Mouse (Mus musculus) MEL (cell line): Measurements from ENCODE around the gene Gm17490. TPM values are rescaled to one million over a fixed set of nuclear protein-coding genes. Genes with fewer than 3 reads are reported as not detected.

Source experiments
- DNase-seq: peaks from one replicate; pipeline ENCODE4 v3.0.0; 2011; ENCODE audit warnings: low read depth, low spot score
- H3K27ac ChIP-seq: 2 replicates; pipeline ENCODE4 v1.5.1; 2012; ENCODE audit warnings: low read depth, mild to moderate bottlenecking, control low read depth, low read length, moderate library complexity; ENCODE audit not compliant: control insufficient read depth
- H3K27me3 ChIP-seq, 2 experiments: fragments of 150-350 bp in 1 of 2; sonication (generic) in 1 of 2; 2 replicates each; pipeline ENCODE4 v1.6.1; 2012; ENCODE audit warnings: low read length in 2 of 2, mild to moderate bottlenecking in 2 of 2, improper control_type of control experiment in 1 of 2, moderate library complexity in 1 of 2; ENCODE audit not compliant: insufficient read depth in 2 of 2, control insufficient read depth in 1 of 2
- H3K36me3 ChIP-seq, 2 experiments: 2 replicates each; pipeline ENCODE4 v1.6.1; 2012 to 2014; ENCODE audit warnings: low read length in 2 of 2, improper control_type of control experiment in 1 of 2, inconsistent platforms in 1 of 2, mild to moderate bottlenecking in 1 of 2; ENCODE audit not compliant: insufficient read depth in 2 of 2, control insufficient read depth in 1 of 2
- H3K4me1 ChIP-seq, 2 experiments: fragments of 150-350 bp in 1 of 2; sonication (generic) in 1 of 2; 2 replicates each; pipeline ENCODE4 v1.6.1; 2012; ENCODE audit warnings: low read length in 2 of 2, improper control_type of control experiment in 1 of 2, mild to moderate bottlenecking in 1 of 2; ENCODE audit not compliant: insufficient read depth in 2 of 2, control insufficient read depth in 1 of 2
- H3K4me3 ChIP-seq, 2 experiments: fragments of 150-350 bp in 1 of 2; sonication (generic) in 1 of 2; 2 replicates each; pipeline ENCODE4 v1.5.1; 2012; ENCODE audit warnings: low read depth in 2 of 2, low read length in 2 of 2, mild to moderate bottlenecking in 2 of 2, moderate library complexity in 2 of 2, control low read depth in 1 of 2, improper control_type of control experiment in 1 of 2; ENCODE audit not compliant: control insufficient read depth in 1 of 2, insufficient read depth in 1 of 2
- H3K79me2 ChIP-seq: 2 replicates; pipeline ENCODE4 v1.6.1; 2012; ENCODE audit warnings: mild to moderate bottlenecking, low read length, moderate library complexity; ENCODE audit not compliant: control insufficient read depth, poor library complexity, insufficient read depth
- H3K9ac ChIP-seq: 2 replicates; pipeline ENCODE4 v1.6.1; 2012; ENCODE audit warnings: low read depth, mild to moderate bottlenecking, control low read depth, low read length, moderate library complexity; ENCODE audit not compliant: control insufficient read depth, poor library complexity, severe bottlenecking
- H3K9me3 ChIP-seq: fragments of 150-350 bp; sonication (generic); replicated peaks from 2 replicates; pipeline ENCODE4 v1.6.1; 2012; ENCODE audit warnings: mild to moderate bottlenecking, low read length, improper control_type of control experiment, moderate library complexity; ENCODE audit not compliant: insufficient read depth
- BHLHE40 ChIP-seq: IDR thresholded peaks from 2 replicates; pipeline ENCODE4 v1.6.1; 2012; ENCODE audit warnings: low read depth, mild to moderate bottlenecking, inconsistent platforms, low read length, improper control_type of control experiment, borderline replicate concordance
- CHD1 ChIP-seq: IDR thresholded peaks from 2 replicates; pipeline ENCODE4 v1.6.1; 2012; ENCODE audit warnings: low read depth, mild to moderate bottlenecking, inconsistent platforms, low read length, improper control_type of control experiment
- CHD2 ChIP-seq: IDR thresholded peaks from 2 replicates; pipeline ENCODE4 v1.6.1; 2011; ENCODE audit warnings: low read length, improper control_type of control experiment
- CTCF ChIP-seq, 3 experiments: IDR thresholded peaks in 2 of 3; conservative IDR thresholded peaks in 1 of 3; 2 replicates each; pipeline ENCODE4 v1.5.1; 2011 to 2012; ENCODE audit warnings: low read length in 3 of 3, low read depth in 2 of 3, mild to moderate bottlenecking in 2 of 3, improper control_type of control experiment in 1 of 3, inconsistent platforms in 1 of 3, mixed read lengths in 1 of 3, moderate library complexity in 1 of 3; ENCODE audit not compliant: control insufficient read depth in 1 of 3, insufficient read depth in 1 of 3, poor library complexity in 1 of 3, severe bottlenecking in 1 of 3
- E2F4 ChIP-seq: IDR thresholded peaks from 2 replicates; pipeline ENCODE4 v1.6.1; 2011; ENCODE audit warnings: low read depth, low read length, improper control_type of control experiment, borderline replicate concordance
- ELF1 ChIP-seq: IDR thresholded peaks from 2 replicates; pipeline ENCODE4 v1.6.1; 2014; ENCODE audit warnings: low read depth, mild to moderate bottlenecking, inconsistent platforms, low read length, improper control_type of control experiment, moderate library complexity
- ETS1 ChIP-seq: IDR thresholded peaks from 2 replicates; pipeline ENCODE4 v1.6.1; 2012; ENCODE audit warnings: low read depth, mild to moderate bottlenecking, inconsistent platforms, low read length, improper control_type of control experiment, moderate library complexity
- GABPA ChIP-seq: IDR thresholded peaks from 2 replicates; pipeline ENCODE4 v1.6.1; 2012; ENCODE audit warnings: low read depth, mild to moderate bottlenecking, inconsistent platforms, low read length, improper control_type of control experiment, moderate library complexity
- GATA1 ChIP-seq: IDR thresholded peaks from 2 replicates; pipeline ENCODE4 v1.6.1; 2011; ENCODE audit warnings: low read depth, low read length, improper control_type of control experiment
- KAT2A ChIP-seq: conservative IDR thresholded peaks from 2 replicates; pipeline ENCODE4 v1.6.1; 2012; ENCODE audit warnings: low read depth, low read length, improper control_type of control experiment, inconsistent platforms
- MAFK ChIP-seq: IDR thresholded peaks from 2 replicates; pipeline ENCODE4 v1.6.1; 2011; ENCODE audit warnings: low read depth, mild to moderate bottlenecking, low read length, improper control_type of control experiment, borderline replicate concordance
- MAX ChIP-seq: IDR thresholded peaks from 2 replicates; pipeline ENCODE4 v1.6.1; 2011; ENCODE audit warnings: low read length, improper control_type of control experiment
- MAZ ChIP-seq: IDR thresholded peaks from 2 replicates; pipeline ENCODE4 v1.6.1; 2012; ENCODE audit warnings: low read depth, mild to moderate bottlenecking, inconsistent platforms, low read length, improper control_type of control experiment
- MYB ChIP-seq: IDR thresholded peaks from 2 replicates; pipeline ENCODE4 v1.6.1; 2011; ENCODE audit warnings: mild to moderate bottlenecking, low read depth, low read length, improper control_type of control experiment
- MYC ChIP-seq: IDR thresholded peaks from 2 replicates; pipeline ENCODE4 v1.6.1; 2011; ENCODE audit warnings: low read depth, mild to moderate bottlenecking, low read length, improper control_type of control experiment, moderate library complexity
- NELFE ChIP-seq: IDR thresholded peaks from 2 replicates; pipeline ENCODE4 v1.6.1; 2011; ENCODE audit warnings: low read depth, low read length, improper control_type of control experiment
- NRF1 ChIP-seq: IDR thresholded peaks from 2 replicates; pipeline ENCODE4 v1.6.1; 2014; ENCODE audit warnings: low read depth, mild to moderate bottlenecking, inconsistent platforms, low read length, improper control_type of control experiment, moderate library complexity; ENCODE audit not compliant: poor library complexity, insufficient read depth, severe bottlenecking
- POLR2AphosphoS5 ChIP-seq: IDR thresholded peaks from 2 replicates; pipeline ENCODE4 v1.6.1; 2012; ENCODE audit warnings: low read depth, borderline replicate concordance, mild to moderate bottlenecking, inconsistent platforms, low read length, moderate library complexity, mixed read lengths
- RCOR1 ChIP-seq: IDR thresholded peaks from 2 replicates; pipeline ENCODE4 v1.6.1; 2012; ENCODE audit warnings: low read depth, mild to moderate bottlenecking, inconsistent platforms, low read length, improper control_type of control experiment
- SMC3 ChIP-seq: IDR thresholded peaks from 2 replicates; pipeline ENCODE4 v1.6.1; 2011; ENCODE audit warnings: low read depth, low read length, improper control_type of control experiment
- TAL1 ChIP-seq: IDR thresholded peaks from 2 replicates; pipeline ENCODE4 v1.6.1; 2012; ENCODE audit warnings: mild to moderate bottlenecking, inconsistent platforms, low read length, moderate library complexity, mixed read lengths
- TBP ChIP-seq: IDR thresholded peaks from 2 replicates; pipeline ENCODE4 v1.8.0; 2011; ENCODE audit warnings: low read depth, low read length, improper control_type of control experiment
- TCF12 ChIP-seq: IDR thresholded peaks from 2 replicates; pipeline ENCODE4 v1.6.1; 2014; ENCODE audit warnings: low read depth, mild to moderate bottlenecking, inconsistent platforms, low read length, improper control_type of control experiment, moderate library complexity
- UBTF ChIP-seq: IDR thresholded peaks from 2 replicates; pipeline ENCODE4 v1.6.1; 2012; ENCODE audit warnings: low read depth, mild to moderate bottlenecking, inconsistent platforms, low read length, improper control_type of control experiment, moderate library complexity, borderline replicate concordance; ENCODE audit not compliant: insufficient read depth
- USF1 ChIP-seq: IDR thresholded peaks from 2 replicates; pipeline ENCODE4 v1.6.1; 2014; ENCODE audit warnings: low read depth, mild to moderate bottlenecking, inconsistent platforms, low read length, improper control_type of control experiment, moderate library complexity
- USF2 ChIP-seq, 2 experiments: IDR thresholded peaks; 2 replicates each; pipeline ENCODE4 v1.6.1; 2011 to 2012; ENCODE audit warnings: improper control_type of control experiment in 2 of 2, low read length in 2 of 2, borderline replicate concordance in 1 of 2, inconsistent platforms in 1 of 2, low read depth in 1 of 2, mild to moderate bottlenecking in 1 of 2; ENCODE audit not compliant: insufficient read depth in 1 of 2
- ZKSCAN1 ChIP-seq: IDR thresholded peaks from 2 replicates; pipeline ENCODE4 v1.6.1; 2012; ENCODE audit warnings: low read depth, mild to moderate bottlenecking, inconsistent platforms, low read length, improper control_type of control experiment, moderate library complexity
- ZMIZ1 ChIP-seq: IDR thresholded peaks from 2 replicates; pipeline ENCODE4 v1.6.1; 2012; ENCODE audit warnings: low read depth, mild to moderate bottlenecking, inconsistent platforms, low read length, improper control_type of control experiment, moderate library complexity
- polyA plus RNA-seq, 2 experiments: library from polyadenylated mRNA; stranded (reverse) in 1 of 2; unstranded in 1 of 2; fragments of >175 nt in 1 of 2; fragments of >200 nt in 1 of 2; gene quantifications; 2 replicates each; pipeline versions ENCODE4 v1.2.1 to v1.2.4; 2012; ENCODE audit warnings: low replicate concordance in 2 of 2, low read depth in 1 of 2; ENCODE audit not compliant: insufficient read length in 2 of 2, insufficient read depth in 1 of 2, missing spikeins in 1 of 2
- total RNA-seq: library from RNA; depleted of rRNA; stranded (reverse); fragments of 300-350 nt; gene quantifications from 2 replicates; pipeline ENCODE4 v1.2.3, GENCODE M21; 2012

The Gm17490 gene
- total and polyA plus RNA-seq, 3 experiments, result not detected

DNA sequence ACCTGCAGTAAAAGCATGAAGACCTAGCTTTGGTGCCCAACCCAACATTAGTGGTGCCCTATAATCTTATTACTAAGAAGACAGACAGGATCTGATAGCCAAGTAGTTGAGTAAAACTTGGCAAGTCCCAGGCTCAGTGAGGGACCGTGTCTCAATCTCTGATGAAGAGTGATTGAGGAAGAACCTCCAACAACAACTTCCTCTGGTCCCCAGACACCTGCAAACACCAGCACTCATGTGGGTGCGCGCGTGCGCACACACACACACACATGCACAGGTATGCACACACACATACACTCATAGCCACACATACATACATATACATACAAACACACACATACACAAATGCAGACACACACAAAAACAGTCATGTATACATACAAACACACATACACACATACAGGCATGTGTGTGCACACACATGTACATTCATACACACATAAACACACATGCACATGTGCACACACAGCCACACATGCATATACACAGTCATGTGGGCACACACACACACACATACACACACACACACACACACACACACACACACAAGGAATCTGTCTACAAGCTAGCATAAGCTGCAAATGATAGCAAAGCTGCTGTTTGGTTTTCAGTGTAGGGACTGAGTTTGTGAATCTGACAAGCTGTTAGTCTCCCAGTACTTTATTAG is 9.5 kb upstream of the Gm17490 start:
- TF ChIP-seq SMC3, result no peak
- TF ChIP-seq TBP, result no peak
- no peak for TF ChIP-seq MAZ
- no peak for TF ChIP-seq CTCF (IDR thresholded peaks at IDR 0.05 in 2 of 3, conservative IDR thresholded peaks at IDR 0.05 in 1 of 3; ENCODE audit: control insufficient read depth in 1 of 3, insufficient read depth in 1 of 3, low read depth in 2 of 3, low read length in 3 of 3, poor library complexity in 1 of 3, severe bottlenecking in 1 of 3)
- no peak for TF ChIP-seq UBTF
- no peak for TF ChIP-seq MYC
- TF ChIP-seq POLR2AphosphoS5, result no peak; the same call in 1 of the 2 replicates
- no peak for TF ChIP-seq CHD2
- TF ChIP-seq GABPA, result no peak
- no peak for TF ChIP-seq KAT2A
- no peak for TF ChIP-seq NELFE
- TF ChIP-seq E2F4, result no peak
- TF ChIP-seq ZMIZ1, result no peak
- no peak for TF ChIP-seq USF2 (IDR thresholded peaks at IDR 0.05; ENCODE audit: borderline replicate concordance in 1 of 2, insufficient read depth in 1 of 2, low read depth in 1 of 2, low read length in 2 of 2)
- no peak for TF ChIP-seq CHD1
- no peak for TF ChIP-seq RCOR1
- TF ChIP-seq TAL1, result no peak
- TF ChIP-seq TCF12, result no peak
- TF ChIP-seq MYB, result no peak
- no peak for TF ChIP-seq BHLHE40
- Histone ChIP-seq H3K4me1 (0 out of 4 replicates have a peak, but pooled peaks cover 0 to 3% of the 10 kb centered on the region in 2 experiments), H3K36me3 (no peaks in the 10 kb centered on the region), H3K9ac (no peak overlapping the region), H3K27me3 (no peaks in the 10 kb centered on the region), H3K9me3 (no peaks in the 10 kb centered on the region), H3K79me2 (no peaks in the 10 kb centered on the region), H3K4me3 (no peak overlapping the region), H3K27ac (no peak overlapping the region)
- no peak for DNase-seq

DNA sequence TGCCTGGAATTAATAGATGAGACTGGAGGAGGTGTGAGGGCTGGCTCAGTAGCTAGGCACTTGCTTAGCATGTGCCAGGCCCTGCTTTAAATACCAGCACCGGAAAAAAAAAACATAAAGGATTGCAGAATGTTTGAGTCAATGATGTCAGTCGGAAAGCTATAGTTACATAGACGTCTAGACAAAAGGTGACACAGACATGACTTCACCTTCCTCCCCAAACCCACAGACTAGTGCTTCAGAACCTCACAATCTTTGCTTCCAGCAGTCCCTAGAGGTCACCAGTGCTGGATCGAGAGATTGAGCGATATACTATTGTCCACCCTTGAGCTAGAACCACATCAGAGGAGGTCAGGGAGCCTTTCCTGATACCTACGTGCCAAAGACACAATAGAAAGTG is 9.0 kb upstream of the Gm17490 start:
- Histone ChIP-seq H3K4me3 (no peak overlapping the region), H3K36me3 (no peaks in the 10 kb centered on the region), H3K9me3 (no peaks in the 10 kb centered on the region), H3K4me1 (0 out of 4 replicates have a peak, but pooled peaks cover 0 to 3% of the 10 kb centered on the region in 2 experiments), H3K9ac (no peak overlapping the region), H3K27ac (no peak overlapping the region), H3K27me3 (no peaks in the 10 kb centered on the region), H3K79me2 (no peaks in the 10 kb centered on the region)
- no peak for DNase-seq
- TF ChIP-seq POLR2AphosphoS5, result no peak
- no peak for TF ChIP-seq RCOR1
- TF ChIP-seq ETS1, result no peak
- TF ChIP-seq CTCF (IDR thresholded peaks at IDR 0.05 in 2 of 3, conservative IDR thresholded peaks at IDR 0.05 in 1 of 3; ENCODE audit: control insufficient read depth in 1 of 3, insufficient read depth in 1 of 3, low read depth in 2 of 3, low read length in 3 of 3, poor library complexity in 1 of 3, severe bottlenecking in 1 of 3), result no peak
- TF ChIP-seq NELFE, result no peak
- TF ChIP-seq ZMIZ1, result no peak
- no peak for TF ChIP-seq MAZ
- TF ChIP-seq TAL1, result no peak
- TF ChIP-seq ZKSCAN1, result no peak
- TF ChIP-seq ELF1, result no peak
- no peak for TF ChIP-seq MYC
- no peak for TF ChIP-seq GATA1
- no peak for TF ChIP-seq USF1
- no peak for TF ChIP-seq NRF1
- TF ChIP-seq MAX, result no peak
- TF ChIP-seq SMC3, result no peak
- TF ChIP-seq MAFK, result no peak
- TF ChIP-seq TCF12, result no peak
- TF ChIP-seq GABPA, result no peak
